Mouse (Mus musculus): ENCODE measurements around the gene 4930519G04Rik. TPM values are rescaled to one million over a fixed set of nuclear protein-coding genes. Genes with fewer than 3 reads are reported as not detected.
"Not testable (repeated sequence)": the region's sequence is repeated elsewhere in the genome, so short reads cannot be mapped to it uniquely, and the experiment has no call there.

The 4930519G04Rik gene
- polyA plus RNA-seq, 1 experiment from 2014 or later, result not detected

- peaks cover 16% of the 10 kb centered on the region; the same call in 1 of the 2 replicates for H3K27me3 ChIP-seq (replicated peaks)
- WGBS, result 56% methylated on average over 3 of the region's 3 CpGs
- not testable (repeated sequence) for H3K9ac ChIP-seq; H3K9me3 ChIP-seq (replicated peaks); ATAC-seq (ENCODE audit: insufficient number of reproducible peaks, low FRiP score); H3K4me3 ChIP-seq; H3K4me2 ChIP-seq; H3K36me3 ChIP-seq; H3K4me1 ChIP-seq (replicated peaks); H3K27ac ChIP-seq (ENCODE audit: poor library complexity, severe bottlenecking)
Measured at GRCm38 (mm10) chr5:114842155-114842554, 11.3 kb upstream of the 4930519G04Rik start.

GRCm38 (mm10) chr5:114842674-114843073, 10.8 kb upstream of the 4930519G04Rik start:
- no peak overlapping the region for H3K9ac ChIP-seq
- H3K27ac ChIP-seq (ENCODE audit: poor library complexity, severe bottlenecking), result no peak overlapping the region
- WGBS, result 59% methylated on average over 5 of the region's 5 CpGs
- H3K4me3 ChIP-seq, result no peak overlapping the region
- ATAC-seq (ENCODE audit: insufficient number of reproducible peaks, low FRiP score), result no peak
- H3K27me3 ChIP-seq (replicated peaks), result peaks cover 16% of the 10 kb centered on the region; the same call in 1 of the 2 replicates
- no peaks in the 10 kb centered on the region for H3K9me3 ChIP-seq (replicated peaks)
- H3K36me3 ChIP-seq, result no peaks in the 10 kb centered on the region
- no peak overlapping the region for H3K4me2 ChIP-seq
- peaks cover 4% of the 10 kb centered on the region for H3K4me1 ChIP-seq (replicated peaks)

GRCm38 (mm10) chr5:114844371-114844770, 9.1 kb upstream of the 4930519G04Rik start:
- ATAC-seq (ENCODE audit: insufficient number of reproducible peaks, low FRiP score); H3K9ac ChIP-seq; H3K4me1 ChIP-seq (replicated peaks); H3K4me3 ChIP-seq; H3K4me2 ChIP-seq; H3K27ac ChIP-seq (ENCODE audit: poor library complexity, severe bottlenecking); H3K36me3 ChIP-seq; H3K9me3 ChIP-seq (replicated peaks): not testable (repeated sequence)
- peaks cover 25% of the 10 kb centered on the region; the same call in 1 of the 2 replicates for H3K27me3 ChIP-seq (replicated peaks)
- WGBS, result 70% methylated on average over 2 of the region's 2 CpGs

GRCm38 (mm10) chr5:114851565-114852236, 1.8 kb upstream of the 4930519G04Rik start:
- Histone ChIP-seq H3K27me3 (replicated peaks) (peaks cover 29% of the 10 kb centered on the region), H3K27ac (ENCODE audit: poor library complexity, severe bottlenecking) (no peak overlapping the region), H3K4me3 (no peak overlapping the region), H3K9me3 (replicated peaks) (no peaks in the 10 kb centered on the region), H3K4me2 (no peak overlapping the region), H3K9ac (no peak overlapping the region), H3K4me1 (replicated peaks) (no peaks in the 10 kb centered on the region), H3K36me3 (no peaks in the 10 kb centered on the region)
- WGBS, result 73% methylated on average over 20 of the region's 20 CpGs
- ATAC-seq (ENCODE audit: insufficient number of reproducible peaks, low FRiP score), result no peak

GRCm38 (mm10) chr5:114858582-114858981, 5.1 kb downstream of the 4930519G04Rik start, which contains the start of gene Gm9936:
TSS of gene Gm9936 (minus strand) at chr5:114858682.
- peak within 1 kb of the TSS; percentile 50; the same call in 1 of the 2 replicates for H3K9ac ChIP-seq
- H3K27me3 ChIP-seq (replicated peaks), result peaks cover 47% of the 10 kb centered on the region

GRCm38 (mm10) chr5:114859253-114859652, 5.8 kb downstream of the 4930519G04Rik start:
- no peak overlapping the region for H3K27ac ChIP-seq (ENCODE audit: poor library complexity, severe bottlenecking)
- 5% methylated on average over 18 of the region's 18 CpGs for WGBS
- no peak for ATAC-seq (ENCODE audit: insufficient number of reproducible peaks, low FRiP score)
- H3K4me2 ChIP-seq, result peak overlapping the region; percentile 67
- peaks cover 47% of the 10 kb centered on the region for H3K27me3 ChIP-seq (replicated peaks)
- H3K4me1 ChIP-seq (replicated peaks), result no peaks in the 10 kb centered on the region
- H3K9ac ChIP-seq, result peak overlapping the region; percentile 50; the same call in 1 of the 2 replicates
- H3K4me3 ChIP-seq, result peak overlapping the region; percentile 32
- no peaks in the 10 kb centered on the region for H3K36me3 ChIP-seq
- no peaks in the 10 kb centered on the region for H3K9me3 ChIP-seq (replicated peaks)

More at GRCm38 (mm10) chr5:114858582-114858981, 5.1 kb downstream of the 4930519G04Rik start, which contains the start of gene Gm9936:
- H3K4me2 ChIP-seq, result peak within 1 kb of the TSS; percentile 67
- WGBS, result 78% methylated on average over 12 of the region's 12 CpGs
- no peak within 1 kb of the TSS for H3K27ac ChIP-seq (ENCODE audit: poor library complexity, severe bottlenecking)
- H3K36me3 ChIP-seq, result no peaks in the 10 kb centered on the region
- H3K9me3 ChIP-seq (replicated peaks), result no peaks in the 10 kb centered on the region
- H3K4me3 ChIP-seq, result peak within 1 kb of the TSS; percentile 32
- H3K4me1 ChIP-seq (replicated peaks), result no peaks in the 10 kb centered on the region
- ATAC-seq (ENCODE audit: insufficient number of reproducible peaks, low FRiP score), result no peak

GRCm38 (mm10) chr5:114861730-114862129, 8.3 kb downstream of the 4930519G04Rik start:
- H3K4me1 ChIP-seq (replicated peaks), result no peaks in the 10 kb centered on the region
- peaks cover 41% of the 10 kb centered on the region for H3K27me3 ChIP-seq (replicated peaks)
- 72% methylated on average over 6 of the region's 6 CpGs for WGBS
- no peaks in the 10 kb centered on the region for H3K36me3 ChIP-seq
- H3K27ac ChIP-seq (ENCODE audit: poor library complexity, severe bottlenecking), result no peak overlapping the region
- H3K9ac ChIP-seq, result no peak overlapping the region
- ATAC-seq (ENCODE audit: insufficient number of reproducible peaks, low FRiP score), result no peak
- H3K4me3 ChIP-seq, result no peak overlapping the region
- H3K4me2 ChIP-seq, result no peak overlapping the region
- no peaks in the 10 kb centered on the region for H3K9me3 ChIP-seq (replicated peaks)

GRCm38 (mm10) chr5:114864813-114865212, 11.3 kb downstream of the 4930519G04Rik start:
- no peak overlapping the region for H3K9ac ChIP-seq
- H3K9me3 ChIP-seq (replicated peaks), result peaks cover 14% of the 10 kb centered on the region
- no peaks in the 10 kb centered on the region for H3K36me3 ChIP-seq
- no peak overlapping the region for H3K27ac ChIP-seq (ENCODE audit: poor library complexity, severe bottlenecking)
- H3K27me3 ChIP-seq (replicated peaks), result peaks cover 12% of the 10 kb centered on the region; the same call in 1 of the 2 replicates
- no peaks in the 10 kb centered on the region for H3K4me1 ChIP-seq (replicated peaks)
- H3K4me3 ChIP-seq, result no peak overlapping the region
- WGBS, result 79% methylated on average over 7 of the region's 7 CpGs
- no peak overlapping the region for H3K4me2 ChIP-seq
- ATAC-seq (ENCODE audit: insufficient number of reproducible peaks, low FRiP score), result no peak

- no peak overlapping the region for H3K9ac ChIP-seq
- H3K36me3 ChIP-seq, result no peaks in the 10 kb centered on the region
- no peak overlapping the region for H3K4me2 ChIP-seq
- no peaks in the 10 kb centered on the region for H3K4me1 ChIP-seq (replicated peaks)
- no peak overlapping the region for H3K4me3 ChIP-seq
- no peak overlapping the region for H3K27ac ChIP-seq (ENCODE audit: poor library complexity, severe bottlenecking)
- no peak for ATAC-seq (ENCODE audit: insufficient number of reproducible peaks, low FRiP score)
- H3K27me3 ChIP-seq (replicated peaks), result 0 out of 2 replicates have a peak, but pooled peaks cover 8% of the 10 kb centered on the region
- peaks cover 14% of the 10 kb centered on the region for H3K9me3 ChIP-seq (replicated peaks)
- 85% methylated on average over 12 of the region's 12 CpGs for WGBS
Measured at GRCm38 (mm10) chr5:114865279-114865678, 11.8 kb downstream of the 4930519G04Rik start.

- H3K9ac ChIP-seq, result no peak overlapping the region; the same call in 1 of the 2 replicates
- peaks cover 13% of the 10 kb centered on the region; the same call in 1 of the 2 replicates for H3K4me1 ChIP-seq (replicated peaks)
- H3K4me2 ChIP-seq, result peak overlapping the region; percentile 30
- ATAC-seq (ENCODE audit: insufficient number of reproducible peaks, low FRiP score), result no peak
- no peak overlapping the region for H3K27ac ChIP-seq (ENCODE audit: poor library complexity, severe bottlenecking)
- H3K9me3 ChIP-seq (replicated peaks), result no peaks in the 10 kb centered on the region
- WGBS, result 45% methylated on average over 6 of the region's 6 CpGs
- peaks cover 36% of the 10 kb centered on the region for H3K27me3 ChIP-seq (replicated peaks)
- no peak overlapping the region for H3K4me3 ChIP-seq
- H3K36me3 ChIP-seq, result no peaks in the 10 kb centered on the region
Measured at GRCm38 (mm10) chr5:114875858-114876257, 22.4 kb downstream of the 4930519G04Rik start.

GRCm38 (mm10) chr5:114876331-114876730, 22.9 kb downstream of the 4930519G04Rik start:
- Histone ChIP-seq H3K27ac (ENCODE audit: poor library complexity, severe bottlenecking) (no peak overlapping the region), H3K9ac (no peak overlapping the region; the same call in 1 of the 2 replicates), H3K9me3 (replicated peaks) (no peaks in the 10 kb centered on the region), H3K4me1 (replicated peaks) (peaks cover 13% of the 10 kb centered on the region; the same call in 1 of the 2 replicates), H3K4me2 (no peak overlapping the region), H3K4me3 (no peak overlapping the region), H3K27me3 (replicated peaks) (peaks cover 32% of the 10 kb centered on the region), H3K36me3 (no peaks in the 10 kb centered on the region)
- no peak for ATAC-seq (ENCODE audit: insufficient number of reproducible peaks, low FRiP score)
- 55% methylated on average over 6 of the region's 6 CpGs for WGBS
